Mouse (Mus musculus): ENCODE data around the gene Cox14.

DNA sequence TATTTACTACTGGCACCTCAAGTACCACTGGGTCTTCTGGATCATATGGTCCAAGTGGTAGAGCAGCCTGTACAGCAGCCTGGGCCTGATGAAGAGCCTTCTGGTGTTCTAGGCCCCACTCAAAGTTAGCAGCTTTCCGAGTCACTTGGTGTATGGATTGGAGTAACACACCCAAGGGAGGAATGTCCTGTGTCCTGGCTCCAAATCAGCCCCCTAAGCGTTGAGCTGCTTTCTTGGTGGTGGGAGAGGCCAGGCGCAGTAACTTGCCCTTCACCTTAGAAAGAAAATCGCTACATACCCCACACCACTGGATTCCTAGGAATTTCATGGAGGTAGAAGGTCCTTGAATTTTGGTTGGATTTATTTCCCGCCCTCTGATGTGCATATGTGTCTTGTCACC lies 41.3 kb upstream of the Cox14 start:
- TF ChIP-seq MAX (IDR thresholded peaks at IDR 0.05), result no peak
- TF ChIP-seq CTCF (IDR thresholded peaks at IDR 0.05; ENCODE audit: control insufficient read depth, insufficient read depth, insufficient read length), result no peak
- no peak for TF ChIP-seq MYOD1 (IDR thresholded peaks at IDR 0.05; ENCODE audit: control insufficient read depth, insufficient read length, low read depth)
- TF ChIP-seq MYOG (IDR thresholded peaks at IDR 0.05; ENCODE audit: control insufficient read depth, extremely low read depth, insufficient read length), result no peak

Measured in C2C12 (cell line).